Mouse (Mus musculus) heart, postnatal 0 days (tissue): ENCODE results near the gene Cers3.

Source experiments
- CTCF ChIP-seq: IDR thresholded peaks from 2 replicates; pipeline ENCODE4 v1.5.1; 2016; ENCODE audit warnings: antibody characterized with exemption, control low read depth, low read depth
- EP300 ChIP-seq: IDR thresholded peaks from 2 replicates; pipeline ENCODE4 v1.6.1; 2016; ENCODE audit warnings: antibody characterized with exemption, low read depth

DNA sequence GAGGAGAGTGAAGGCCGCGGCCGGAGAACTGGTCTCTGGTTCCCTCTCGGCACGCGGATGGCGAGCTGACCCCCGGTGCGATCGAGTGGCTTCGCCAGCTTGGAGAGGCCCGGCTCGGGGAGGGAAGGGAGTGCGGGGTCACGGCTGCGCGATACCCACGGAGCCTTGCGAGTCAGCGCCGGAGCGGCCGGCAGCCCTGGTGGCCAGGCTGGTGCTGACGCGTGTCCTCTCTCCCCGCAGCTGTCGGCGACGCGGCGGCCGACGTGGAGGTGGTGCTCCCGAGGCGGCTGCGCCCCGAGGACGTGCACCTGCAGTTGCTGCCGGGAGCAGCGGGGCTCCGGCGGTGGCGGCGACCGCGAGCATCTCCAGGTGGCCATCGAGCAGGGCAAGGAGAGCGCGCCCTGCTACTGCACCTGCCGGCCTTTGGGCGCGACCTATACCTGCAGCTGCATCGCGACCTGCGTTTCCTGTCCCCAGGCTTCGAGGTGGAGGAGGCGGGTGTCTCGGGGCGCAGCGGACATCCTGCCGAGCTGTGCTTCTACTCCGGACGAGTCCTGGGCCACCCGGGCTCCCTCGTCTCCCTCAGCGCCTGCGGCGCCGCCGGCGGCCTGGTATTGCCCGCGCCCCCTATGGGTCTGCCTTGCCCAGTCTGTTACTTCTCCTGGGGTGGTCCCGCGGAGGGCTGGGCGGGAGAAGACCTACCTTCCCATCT lies 96.9 kb downstream of the Cers3 start:
- TF ChIP-seq CTCF (peak; percentile 35), EP300 (no peak)
